Mouse (Mus musculus) hindbrain, embryonic 16.5 days (tissue): ENCODE data around the gene Sap30l. TPM values are rescaled to one million over a fixed set of nuclear protein-coding genes. Genes with fewer than 3 reads are reported as not detected.
"Not testable (repeated sequence)": the region's sequence is repeated elsewhere in the genome, so short reads cannot be mapped to it uniquely, and the experiment has no call there.

Experiments used
- ATAC-seq: fragments of 200-750 bp; cut with Nextera tagmentation; 2 replicates; pipeline ENCODE4 v1.8.0; 2017; ENCODE audit warnings: moderate TSS enrichment, moderate library complexity
- H3K27ac ChIP-seq: fragments of 300-500 bp; sonication (generic); 2 replicates; pipeline ENCODE4 v1.5.1; 2014; ENCODE audit warnings: low read depth, mild to moderate bottlenecking, control low read depth, low read length, moderate library complexity
- H3K27me3 ChIP-seq: fragments of 300-500 bp; sonication (generic); replicated peaks from 2 replicates; pipeline ENCODE4 v1.6.1; 2014; ENCODE audit warnings: low read length; ENCODE audit not compliant: control insufficient read depth, insufficient read depth
- H3K36me3 ChIP-seq: fragments of 300-500 bp; sonication (generic); 2 replicates; pipeline ENCODE4 v1.6.1; 2014; ENCODE audit warnings: mild to moderate bottlenecking, low read length, moderate library complexity, mixed read lengths; ENCODE audit not compliant: control insufficient read depth, insufficient read depth
- H3K4me1 ChIP-seq: fragments of 300-500 bp; sonication (generic); 2 replicates; pipeline ENCODE4 v1.6.1; 2014; ENCODE audit warnings: low read depth, low read length; ENCODE audit not compliant: control insufficient read depth, insufficient read depth
- H3K4me2 ChIP-seq: fragments of 300-500 bp; sonication (generic); 2 replicates; pipeline ENCODE4 v1.6.1; 2014; ENCODE audit warnings: mild to moderate bottlenecking, low read length, control low read depth, moderate library complexity
- H3K4me3 ChIP-seq: fragments of 300-500 bp; sonication (generic); 2 replicates; pipeline ENCODE4 v1.5.1; 2014; ENCODE audit warnings: mild to moderate bottlenecking, low read length, control low read depth, moderate library complexity
- H3K9ac ChIP-seq: fragments of 300-500 bp; sonication (generic); 2 replicates; pipeline ENCODE4 v1.6.1; 2014; ENCODE audit warnings: low read depth, mild to moderate bottlenecking, control low read depth, low read length, moderate library complexity
- H3K9me3 ChIP-seq: fragments of 300-500 bp; sonication (generic); 2 replicates; pipeline ENCODE4 v1.6.1; 2014; ENCODE audit warnings: mild to moderate bottlenecking, low read length, moderate library complexity; ENCODE audit not compliant: control insufficient read depth
- WGBS: fragments of 180-500 bp; shearing (Covaris S2); extraction: QIAGEN DNeasy Blood & Tissue Kit; methylation state at CpG from one replicate; pipeline ENCODE4 v1.1.7; 2014; 5-methylcytosine and 5-hydroxymethylcytosine counted together
- polyA plus RNA-seq: library from polyadenylated mRNA; unstranded; fragments of >200 nt; fragmentation: Nextera tagmentation; extraction: Ambion mirVana; gene quantifications from 2 replicates; pipeline ENCODE4 v1.2.1, GENCODE M21; 2015

Sap30l gene
- polyA plus RNA-seq, 1 experiment from 2014 or later = 5.3 TPM

DNA sequence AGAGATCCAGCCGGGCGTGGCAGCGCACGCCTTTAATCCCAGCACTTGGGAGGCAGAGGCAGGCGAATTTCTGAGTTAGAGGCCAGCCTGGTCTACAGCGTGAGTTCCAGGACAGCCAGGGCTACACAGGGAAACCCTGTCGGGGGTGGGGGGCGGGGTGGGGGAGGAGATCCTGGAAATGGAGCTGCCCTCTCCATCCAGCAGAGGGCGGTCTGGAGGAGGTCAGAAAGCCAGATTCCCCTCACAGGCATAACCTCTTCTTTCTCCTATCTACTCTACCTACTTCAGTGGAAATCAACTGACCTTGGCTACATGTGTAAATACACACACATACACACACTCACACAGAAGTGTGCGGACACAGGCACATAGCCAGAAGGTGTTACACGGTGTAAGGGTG is 23.8 kb downstream of the Sap30l start:
- not testable (repeated sequence) for H3K9ac ChIP-seq, ATAC-seq, H3K9me3 ChIP-seq, H3K27ac ChIP-seq, H3K4me3 ChIP-seq, H3K36me3 ChIP-seq, H3K4me2 ChIP-seq
- Histone ChIP-seq H3K27me3 (peaks cover 37% of the 10 kb centered on the region), H3K4me1 (peaks cover 10% of the 10 kb centered on the region)
- 46% methylated on average over 9 of the region's 11 CpGs for WGBS

DNA sequence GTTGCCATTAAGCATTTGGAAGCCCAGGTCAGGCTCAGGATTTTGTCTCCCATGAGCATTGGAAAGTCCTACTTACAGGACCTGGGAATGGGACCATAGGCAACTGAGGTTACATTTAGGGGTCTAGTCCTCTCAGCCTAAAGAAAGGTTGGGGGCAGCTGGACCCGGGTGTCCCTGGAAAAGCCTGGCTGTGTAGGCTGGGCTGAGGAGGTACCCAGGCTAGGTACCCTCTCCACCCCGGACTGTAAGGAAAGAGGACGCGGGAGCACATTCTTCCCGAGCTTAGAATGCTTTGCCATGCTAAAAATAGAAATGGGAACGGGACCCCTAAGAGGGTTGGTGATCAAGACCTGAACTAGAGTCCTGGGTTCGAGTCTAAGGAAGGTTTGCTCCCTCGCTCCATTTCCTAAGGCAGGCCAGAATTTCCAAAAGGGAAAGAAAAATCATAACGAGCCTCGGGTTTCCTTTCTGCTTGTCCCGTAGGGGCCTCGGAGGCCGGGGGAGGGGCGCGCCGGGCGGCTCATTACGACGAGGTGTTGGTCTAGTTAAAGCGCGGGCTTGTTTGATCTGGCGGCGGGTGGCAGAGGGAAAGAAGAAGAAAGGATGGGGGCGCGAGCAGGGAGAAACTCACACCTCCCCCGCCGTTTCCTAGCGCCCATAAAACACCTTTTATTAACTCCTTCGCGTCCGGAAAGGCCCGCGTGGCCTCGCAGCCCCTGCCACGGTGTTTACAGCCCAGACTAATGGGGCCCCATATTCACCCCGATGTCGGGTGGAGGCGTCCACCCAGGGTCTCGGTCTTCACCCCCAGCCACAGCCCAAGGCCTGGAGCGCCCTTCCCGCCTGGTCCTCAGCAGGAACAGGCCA is 25.8 kb downstream of the Sap30l start:
- Histone ChIP-seq H3K4me3 (peak overlapping the region; percentile 11), H3K36me3 (no peaks in the 10 kb centered on the region), H3K4me2 (peak overlapping the region; percentile 54), H3K4me1 (peaks cover 13% of the 10 kb centered on the region), H3K9ac (no peak overlapping the region), H3K9me3 (no peaks in the 10 kb centered on the region), H3K27ac (no peak overlapping the region), H3K27me3 (peaks cover 53% of the 10 kb centered on the region)
- no peak for ATAC-seq
- under 1% methylated on average over 41 of the region's 41 CpGs for WGBS

DNA sequence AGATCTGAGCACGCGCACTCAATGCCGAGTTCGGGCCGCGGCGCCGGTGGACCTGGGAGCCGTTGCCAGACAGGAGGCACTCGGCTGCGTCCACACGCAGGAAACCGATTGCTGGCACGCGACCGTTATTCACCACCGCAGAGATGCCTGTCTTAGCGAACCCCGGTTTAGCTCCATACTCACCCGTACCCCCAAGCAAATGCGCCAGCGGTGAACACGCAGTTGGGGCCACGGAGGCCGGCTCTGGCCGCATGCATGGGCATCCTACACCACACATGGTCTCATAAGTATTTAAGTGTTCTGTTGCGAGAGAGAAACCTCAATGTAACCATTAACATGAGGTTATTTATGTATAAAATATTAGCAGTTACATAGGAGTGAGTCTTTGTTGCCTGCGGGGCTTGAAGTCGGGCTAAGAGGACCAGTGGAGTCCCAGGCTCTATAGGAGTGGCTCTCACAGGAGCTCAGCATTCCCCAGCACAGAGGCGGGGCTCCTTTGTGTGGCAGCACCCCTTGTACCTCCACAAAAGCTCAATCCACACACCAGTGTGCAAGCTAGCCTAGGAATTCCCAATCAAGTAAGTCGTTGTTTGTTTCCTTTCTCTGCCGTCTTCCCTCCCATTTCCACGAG is 26.6 kb downstream of the Sap30l start:
- ATAC-seq = no peak
- H3K9me3 ChIP-seq = no peaks in the 10 kb centered on the region
- peaks cover 13% of the 10 kb centered on the region for H3K4me1 ChIP-seq
- no peak overlapping the region for H3K27ac ChIP-seq
- H3K9ac ChIP-seq = no peak overlapping the region
- H3K27me3 ChIP-seq = peaks cover 57% of the 10 kb centered on the region
- WGBS = under 1% methylated on average over 33 of the region's 33 CpGs
- H3K4me3 ChIP-seq = peak overlapping the region; percentile 11
- H3K4me2 ChIP-seq = peak overlapping the region; percentile 54
- no peaks in the 10 kb centered on the region for H3K36me3 ChIP-seq

DNA sequence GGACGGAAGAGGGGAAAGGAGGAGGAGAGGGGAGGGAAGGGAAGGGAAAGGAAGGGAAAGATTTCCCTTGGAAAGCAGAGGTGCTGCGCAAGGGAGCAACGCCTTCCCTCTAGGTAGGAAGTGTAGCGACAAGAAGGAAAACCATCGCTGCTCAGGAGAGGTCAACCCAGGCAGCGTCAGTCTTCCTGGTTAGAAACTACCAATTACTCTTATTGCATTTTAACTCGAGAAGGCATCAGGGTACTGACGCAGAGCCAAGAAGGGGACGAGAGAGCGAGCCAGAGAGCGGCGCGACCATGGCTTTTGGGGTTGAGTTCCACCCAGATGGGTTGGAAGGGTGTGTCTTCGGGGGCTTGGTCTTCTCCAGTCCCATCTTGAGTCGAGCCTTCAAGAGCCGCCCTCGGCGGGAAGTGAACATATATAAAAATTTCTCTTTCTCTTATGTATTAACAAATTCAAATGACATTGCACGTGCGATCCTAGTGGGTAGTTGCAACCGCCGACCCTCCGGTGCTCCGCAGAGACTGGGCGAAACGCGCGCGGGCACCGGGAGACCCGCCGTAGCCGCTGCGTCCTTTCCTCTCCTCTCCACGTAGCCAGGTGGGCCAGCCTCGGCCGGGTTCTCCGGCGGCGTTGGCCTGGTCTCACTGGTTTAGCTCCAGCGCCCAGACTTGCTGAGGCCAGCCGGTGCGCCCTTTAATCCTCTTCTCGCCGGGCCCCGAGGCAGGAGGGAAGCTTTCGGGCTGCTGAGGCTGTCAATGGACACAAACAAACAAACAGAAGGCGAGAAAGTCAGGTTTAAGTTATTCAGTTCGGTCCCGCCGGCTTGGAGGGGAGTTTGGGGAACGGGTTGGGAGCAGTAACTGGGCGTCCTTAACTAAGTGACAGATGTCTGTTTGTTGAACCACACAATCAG is 27.8 kb downstream of the Sap30l start:
- Histone ChIP-seq H3K9ac (no peak overlapping the region), H3K4me1 (peaks cover 15% of the 10 kb centered on the region), H3K36me3 (no peaks in the 10 kb centered on the region), H3K4me2 (no peak overlapping the region), H3K9me3 (no peaks in the 10 kb centered on the region), H3K27ac (no peak overlapping the region), H3K27me3 (peaks cover 58% of the 10 kb centered on the region), H3K4me3 (no peak overlapping the region)
- WGBS = 3% methylated on average over 53 of the region's 53 CpGs
- no peak for ATAC-seq

DNA sequence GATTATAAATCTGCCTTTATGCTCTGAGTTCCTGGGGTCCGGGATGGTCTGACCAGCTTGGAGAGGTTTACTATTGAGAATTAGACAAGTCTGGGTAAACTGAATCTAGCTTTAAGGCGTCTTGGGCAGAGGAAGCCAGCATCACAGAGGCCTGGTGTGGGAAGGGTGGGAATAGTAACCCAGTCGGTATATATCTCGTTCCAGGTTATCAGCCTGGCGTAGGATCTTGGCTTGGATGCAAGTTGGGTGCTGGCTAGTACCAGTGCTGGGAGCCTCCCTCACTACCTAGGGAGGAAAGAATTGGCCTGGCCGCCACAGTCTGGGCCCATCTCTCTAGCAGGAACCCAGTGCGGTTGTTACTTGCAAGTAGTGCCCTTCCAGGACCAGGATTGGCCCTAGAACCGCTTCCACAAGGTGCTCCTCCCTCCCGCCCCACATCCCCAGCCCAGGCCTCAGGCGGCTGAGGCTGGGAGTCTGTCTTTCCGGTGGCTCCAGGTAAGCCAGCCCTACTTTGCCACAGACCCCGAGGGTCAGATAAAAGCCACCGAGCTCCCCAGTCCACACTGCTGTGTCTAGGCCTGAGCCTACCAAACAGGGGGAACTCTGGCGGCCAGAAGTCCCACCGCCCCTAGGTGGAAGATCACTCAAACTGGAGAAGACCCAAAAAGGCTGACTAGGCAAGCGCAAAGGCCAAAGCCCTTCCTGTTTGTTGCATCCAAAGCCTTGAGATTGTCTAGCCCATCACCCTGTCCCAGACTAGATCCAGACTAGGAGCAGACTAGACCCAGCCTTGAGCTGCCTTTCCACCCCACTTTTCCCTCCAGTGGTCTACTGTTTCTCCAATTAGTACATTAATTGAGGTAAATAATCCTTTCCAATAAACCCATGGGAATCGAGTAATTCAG is 28.7 kb downstream of the Sap30l start:
- H3K27me3 ChIP-seq = peaks cover 59% of the 10 kb centered on the region
- H3K4me1 ChIP-seq = peaks cover 15% of the 10 kb centered on the region
- no peaks in the 10 kb centered on the region for H3K36me3 ChIP-seq
- no peak for ATAC-seq
- no peaks in the 10 kb centered on the region for H3K9me3 ChIP-seq
- WGBS = 22% methylated on average over 17 of the region's 17 CpGs
- H3K9ac ChIP-seq = no peak overlapping the region
- H3K27ac ChIP-seq = no peak overlapping the region
- H3K4me3 ChIP-seq = no peak overlapping the region
- no peak overlapping the region for H3K4me2 ChIP-seq

DNA sequence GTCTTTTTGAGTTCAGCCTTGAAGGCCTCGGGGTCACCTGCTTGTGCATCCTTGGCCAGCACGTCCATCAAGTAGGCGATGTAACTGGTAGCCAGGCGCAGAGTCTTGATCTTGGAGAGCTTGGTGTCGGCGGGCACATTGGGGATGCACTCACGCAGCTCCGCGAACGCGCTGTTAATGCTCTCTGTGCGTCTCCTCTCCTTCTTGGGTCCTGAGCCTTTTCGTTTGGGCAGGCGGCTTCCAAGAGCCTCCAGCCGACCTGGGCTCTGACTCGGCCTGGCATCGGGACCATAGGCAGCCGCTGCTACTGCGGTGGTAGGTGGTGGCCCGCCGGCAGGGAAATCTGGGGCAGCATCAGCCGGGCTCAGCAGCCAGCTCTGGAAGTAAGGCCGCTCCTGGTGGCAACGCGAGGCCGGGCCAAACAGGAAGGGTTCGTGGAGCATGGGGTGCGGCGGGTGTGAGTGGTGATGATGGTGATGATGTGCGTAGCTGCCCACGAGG is 29.9 kb downstream of the Sap30l start:
- WGBS = 1% methylated on average over 29 of the region's 31 CpGs
- Histone ChIP-seq H3K4me1 (peaks cover 15% of the 10 kb centered on the region), H3K9ac (no peak overlapping the region), H3K9me3 (no peaks in the 10 kb centered on the region), H3K27ac (no peak overlapping the region), H3K36me3 (no peaks in the 10 kb centered on the region), H3K4me3 (no peak overlapping the region), H3K4me2 (no peak overlapping the region), H3K27me3 (peaks cover 67% of the 10 kb centered on the region)
- no peak for ATAC-seq

DNA sequence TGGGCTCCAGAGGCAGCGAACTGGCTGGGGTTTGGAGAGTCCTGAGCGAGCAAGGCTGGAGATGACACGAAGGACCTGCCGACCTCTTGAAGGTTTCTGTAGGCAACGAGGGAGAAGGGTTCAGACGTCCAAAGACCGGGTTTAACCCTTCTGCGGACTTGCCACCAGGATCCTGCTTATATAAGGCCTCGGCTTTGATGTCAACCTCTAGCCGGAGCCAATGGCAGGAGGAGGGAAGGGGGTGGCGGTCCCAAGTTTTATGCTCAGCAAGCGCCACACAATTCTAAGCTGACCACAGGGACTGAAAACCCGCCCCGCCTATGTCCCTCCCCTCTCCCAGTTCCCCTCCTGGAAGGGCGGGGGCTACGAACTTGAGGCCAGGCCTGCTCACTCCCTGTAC is 30.4 kb downstream of the Sap30l start:
- Histone ChIP-seq H3K27me3 (peaks cover 67% of the 10 kb centered on the region), H3K9me3 (no peaks in the 10 kb centered on the region), H3K4me1 (peaks cover 15% of the 10 kb centered on the region), H3K4me3 (no peak overlapping the region), H3K9ac (no peak overlapping the region), H3K36me3 (no peaks in the 10 kb centered on the region), H3K27ac (no peak overlapping the region), H3K4me2 (no peak overlapping the region)
- ATAC-seq = no peak
- 8% methylated on average over 16 of the region's 16 CpGs for WGBS

DNA sequence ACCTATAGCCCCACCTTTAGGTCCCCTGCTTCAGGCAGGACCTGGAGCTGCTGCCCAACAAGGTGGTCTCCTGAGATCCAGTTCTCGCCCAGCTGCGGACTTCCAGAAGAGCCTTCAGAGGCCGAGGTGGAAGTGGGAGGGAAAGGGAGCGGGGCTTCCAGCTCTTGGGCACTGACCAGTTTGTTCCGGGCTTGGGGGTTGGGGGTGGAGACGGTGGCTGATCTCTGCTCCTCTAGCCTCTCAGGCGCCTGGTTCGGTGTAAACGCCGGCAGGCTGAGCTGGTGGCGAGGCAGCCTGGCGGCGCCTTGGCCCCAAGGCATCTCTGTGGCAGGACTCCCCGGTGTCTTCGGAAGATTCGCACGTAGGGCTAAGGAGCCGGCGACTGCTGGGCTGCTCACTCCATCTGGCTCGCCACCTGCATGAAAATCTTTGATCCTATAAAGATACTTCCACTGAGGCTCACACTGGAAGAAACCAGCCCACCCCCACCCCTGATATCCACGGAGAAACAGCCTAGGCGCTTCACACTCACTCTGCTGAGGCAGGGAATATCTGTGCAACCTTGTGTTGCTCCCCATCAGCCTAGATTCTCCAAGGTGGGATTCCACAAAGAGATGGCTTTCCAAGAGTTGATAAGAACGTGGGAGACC is 31.2 kb downstream of the Sap30l start, which contains the start of gene Hand1:
Hand1 (minus strand) TSS at position 267 of the 650 bp plus-strand sequence.
- no peak for ATAC-seq

More for the DNA sequence above, 31.2 kb downstream of the Sap30l start, which contains the start of gene Hand1:
- no peak within 1 kb of the TSS for H3K4me3 ChIP-seq
- no peaks in the 10 kb centered on the region for H3K9me3 ChIP-seq
- no peaks in the 10 kb centered on the region for H3K36me3 ChIP-seq
- no peak within 1 kb of the TSS for H3K9ac ChIP-seq
- peaks cover 14% of the 10 kb centered on the region for H3K4me1 ChIP-seq
- H3K27ac ChIP-seq = no peak within 1 kb of the TSS
- whole genome bisulfite sequencing = 4% methylated on average over 23 of the region's 23 CpGs
- H3K4me2 ChIP-seq = no peak within 1 kb of the TSS
- peaks cover 66% of the 10 kb centered on the region for H3K27me3 ChIP-seq
